Mouse (Mus musculus) stomach, embryonic 16.5 days (tissue): ENCODE measurements around the gene Jmjd1c. TPM values are rescaled to one million over a fixed set of nuclear protein-coding genes. Genes with fewer than 3 reads are reported as not detected.

Experiments
- ATAC-seq: fragments of 200-750 bp; cut with Nextera tagmentation; 2 replicates; pipeline ENCODE4 v1.8.0; 2017; ENCODE audit warnings: moderate number of reproducible peaks, moderate TSS enrichment; ENCODE audit not compliant: insufficient read depth, low FRiP score
- H3K27ac ChIP-seq: fragments of 300-500 bp; sonication (generic); 2 replicates; pipeline ENCODE4 v1.5.1; 2014; ENCODE audit warnings: low read length
- H3K27me3 ChIP-seq: fragments of 300-500 bp; sonication (generic); 2 replicates; pipeline ENCODE4 v1.6.1; 2014; ENCODE audit warnings: low read length, control low read depth, mixed read lengths; ENCODE audit not compliant: control insufficient read depth, insufficient read depth
- H3K36me3 ChIP-seq: fragments of 300-500 bp; sonication (generic); 2 replicates; pipeline ENCODE4 v1.6.1; 2014; ENCODE audit warnings: low read length; ENCODE audit not compliant: control insufficient read depth, insufficient read depth
- H3K4me1 ChIP-seq: fragments of 300-500 bp; sonication (generic); 2 replicates; pipeline ENCODE4 v1.6.1; 2014; ENCODE audit warnings: low read length, control low read depth, mixed read lengths; ENCODE audit not compliant: control insufficient read depth, insufficient read depth
- H3K4me2 ChIP-seq: fragments of 300-500 bp; sonication (generic); 2 replicates; pipeline ENCODE4 v1.6.1; 2014; ENCODE audit warnings: low read depth, low read length, mixed read lengths
- H3K4me3 ChIP-seq: fragments of 300-500 bp; sonication (generic); replicated peaks from 2 replicates; pipeline ENCODE4 v1.5.1; 2014; ENCODE audit warnings: mild to moderate bottlenecking, low read length
- H3K9ac ChIP-seq: fragments of 300-500 bp; sonication (generic); 2 replicates; pipeline ENCODE4 v1.6.1; 2014; ENCODE audit warnings: low read length
- H3K9me3 ChIP-seq: fragments of 300-500 bp; sonication (generic); replicated peaks from 2 replicates; pipeline ENCODE4 v1.6.1; 2016; ENCODE audit warnings: low read length, control low read depth; ENCODE audit not compliant: control insufficient read depth
- WGBS: fragments of 180-500 bp; shearing (Covaris S2); extraction: QIAGEN DNeasy Blood & Tissue Kit; methylation state at CpG from one replicate; pipeline ENCODE4 v1.1.7; 2014; 5-methylcytosine and 5-hydroxymethylcytosine counted together
- polyA plus RNA-seq: library from polyadenylated mRNA; unstranded; fragments of >200 nt; fragmentation: Nextera tagmentation; extraction: Ambion mirVana; gene quantifications from 2 replicates; pipeline ENCODE4 v1.2.1, GENCODE M21; 2015

The Jmjd1c gene
- polyA plus RNA-seq, 1 experiment from 2014 or later: 30.3 TPM

GRCm38 (mm10) chr10:67216872-67217271 is 120.9 kb downstream of the Jmjd1c start:
- no peaks in the 10 kb centered on the region for H3K4me1 ChIP-seq
- H3K27me3 ChIP-seq: no peaks in the 10 kb centered on the region
- no peak for ATAC-seq
- WGBS: 84% methylated on average over 3 of the region's 3 CpGs
- no peak overlapping the region for H3K27ac ChIP-seq
- no peak overlapping the region for H3K4me3 ChIP-seq
- no peak overlapping the region for H3K4me2 ChIP-seq
- H3K9ac ChIP-seq: no peak overlapping the region
- no peaks in the 10 kb centered on the region for H3K9me3 ChIP-seq
- peaks cover 19% of the 10 kb centered on the region; the same call in 1 of the 2 replicates for H3K36me3 ChIP-seq

DNA sequence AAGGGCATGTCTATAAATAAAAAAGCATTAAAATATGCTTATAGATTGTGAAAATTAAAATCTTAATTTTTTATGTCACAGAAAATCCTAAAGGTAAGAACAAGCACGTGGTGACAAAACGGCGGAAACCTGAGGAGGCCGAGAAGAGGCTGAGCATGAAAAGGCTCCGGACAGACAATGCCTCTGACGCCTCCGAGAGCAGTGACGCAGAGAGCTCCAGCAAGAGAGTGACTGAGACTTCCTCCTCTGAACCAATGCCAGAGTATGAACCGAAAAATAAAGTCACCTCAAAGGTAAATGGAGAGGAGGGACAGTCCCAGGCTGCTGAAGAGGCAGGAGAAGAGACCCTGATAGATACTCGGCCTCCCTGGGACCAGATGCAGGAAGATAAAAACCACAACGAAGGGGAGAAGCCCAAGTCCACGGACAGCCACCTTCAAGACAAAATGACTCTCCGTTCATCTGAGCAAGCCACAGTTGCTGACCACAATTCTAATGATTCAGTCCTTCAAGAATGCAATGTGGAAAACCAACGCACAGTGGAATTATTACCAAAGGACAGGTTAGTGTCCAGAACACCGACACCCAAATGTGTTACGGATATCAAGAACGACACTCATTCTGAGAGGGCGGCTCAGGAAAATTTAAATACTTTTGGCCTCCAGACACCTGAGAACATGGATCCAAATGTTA is 123.1 kb downstream of the Jmjd1c start:
- no peaks in the 10 kb centered on the region for H3K9me3 ChIP-seq
- H3K27me3 ChIP-seq: no peaks in the 10 kb centered on the region
- WGBS: 93% methylated on average over 18 of the region's 18 CpGs
- H3K9ac ChIP-seq: no peak overlapping the region
- no peak for ATAC-seq
- peaks cover 22% of the 10 kb centered on the region; the same call in 1 of the 2 replicates for H3K36me3 ChIP-seq
- H3K4me2 ChIP-seq: no peak overlapping the region
- H3K4me1 ChIP-seq: no peaks in the 10 kb centered on the region
- H3K27ac ChIP-seq: no peak overlapping the region
- no peak overlapping the region for H3K4me3 ChIP-seq

- Histone ChIP-seq H3K9ac (no peak overlapping the region), H3K9me3 (no peaks in the 10 kb centered on the region), H3K27ac (no peak overlapping the region), H3K27me3 (no peaks in the 10 kb centered on the region), H3K4me1 (no peaks in the 10 kb centered on the region), H3K36me3 (peaks cover 28% of the 10 kb centered on the region; the same call in 1 of the 2 replicates), H3K4me3 (no peak overlapping the region), H3K4me2 (no peak overlapping the region)
- 79% methylated on average over 4 of the region's 4 CpGs for WGBS
- ATAC-seq: no peak
Measured at GRCm38 (mm10) chr10:67220251-67220650, 124.3 kb downstream of the Jmjd1c start.

DNA sequence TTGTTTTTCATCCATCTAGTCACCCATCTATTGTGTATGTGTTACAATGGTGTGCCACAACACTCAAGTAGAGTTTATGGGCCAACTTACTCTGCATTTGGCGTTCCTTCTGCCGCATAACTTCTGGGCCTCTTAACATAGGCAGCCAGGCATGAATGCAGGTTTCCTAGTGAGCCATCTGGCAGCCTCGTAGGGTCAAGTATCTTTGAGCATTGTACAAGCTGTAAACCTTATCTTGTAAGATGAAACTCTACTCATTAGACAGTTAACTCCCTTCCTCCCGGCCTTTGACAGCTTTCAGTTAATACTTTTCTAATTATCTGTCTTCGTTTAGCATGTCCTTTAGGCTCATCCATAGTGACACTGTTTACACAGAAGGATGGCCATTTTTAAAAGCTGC is 125.4 kb downstream of the Jmjd1c start:
- 62% methylated on average over 5 of the region's 5 CpGs for WGBS
- no peak overlapping the region for H3K9ac ChIP-seq
- no peaks in the 10 kb centered on the region for H3K27me3 ChIP-seq
- no peaks in the 10 kb centered on the region for H3K9me3 ChIP-seq
- no peak overlapping the region for H3K27ac ChIP-seq
- no peak overlapping the region for H3K4me2 ChIP-seq
- ATAC-seq: no peak
- no peak overlapping the region for H3K4me3 ChIP-seq
- peaks cover 38% of the 10 kb centered on the region; the same call in 1 of the 2 replicates for H3K36me3 ChIP-seq
- peaks cover 7% of the 10 kb centered on the region; the same call in 1 of the 2 replicates for H3K4me1 ChIP-seq

GRCm38 (mm10) chr10:67223942-67224341 is 128.0 kb downstream of the Jmjd1c start:
- Histone ChIP-seq H3K9ac (no peak overlapping the region), H3K27me3 (no peaks in the 10 kb centered on the region), H3K36me3 (peaks cover 34% of the 10 kb centered on the region; the same call in 1 of the 2 replicates), H3K4me3 (no peak overlapping the region), H3K9me3 (no peaks in the 10 kb centered on the region), H3K27ac (no peak overlapping the region), H3K4me1 (peaks cover 11% of the 10 kb centered on the region; the same call in 1 of the 2 replicates), H3K4me2 (no peak overlapping the region)
- ATAC-seq: no peak
- whole genome bisulfite sequencing: 63% methylated on average over 3 of the region's 4 CpGs

GRCm38 (mm10) chr10:67225528-67225927 is 129.6 kb downstream of the Jmjd1c start:
- no peak overlapping the region for H3K4me2 ChIP-seq
- no peak overlapping the region for H3K4me3 ChIP-seq
- H3K4me1 ChIP-seq: peaks cover 11% of the 10 kb centered on the region; the same call in 1 of the 2 replicates
- H3K27ac ChIP-seq: peak overlapping the region; percentile 66; the same call in 1 of the 2 replicates
- 0 out of 2 replicates have a peak, but pooled peaks cover 22% of the 10 kb centered on the region for H3K36me3 ChIP-seq
- H3K9me3 ChIP-seq: no peaks in the 10 kb centered on the region
- ATAC-seq: no peak
- H3K27me3 ChIP-seq: no peaks in the 10 kb centered on the region
- H3K9ac ChIP-seq: no peak overlapping the region
- 84% methylated on average over 6 of the region's 6 CpGs for WGBS

- no peak overlapping the region for H3K4me2 ChIP-seq
- H3K9me3 ChIP-seq: no peaks in the 10 kb centered on the region
- H3K27me3 ChIP-seq: no peaks in the 10 kb centered on the region
- 0 out of 2 replicates have a peak, but pooled peaks cover 22% of the 10 kb centered on the region for H3K36me3 ChIP-seq
- no peak overlapping the region for H3K4me3 ChIP-seq
- no peak for ATAC-seq
- peaks cover 11% of the 10 kb centered on the region; the same call in 1 of the 2 replicates for H3K4me1 ChIP-seq
- whole genome bisulfite sequencing: 63% methylated on average over 7 of the region's 7 CpGs
- H3K27ac ChIP-seq: peak overlapping the region; percentile 66
- H3K9ac ChIP-seq: no peak overlapping the region
Measured at GRCm38 (mm10) chr10:67226109-67226508, 130.2 kb downstream of the Jmjd1c start.

- H3K4me3 ChIP-seq: no peak overlapping the region
- no peaks in the 10 kb centered on the region for H3K27me3 ChIP-seq
- H3K36me3 ChIP-seq: 0 out of 2 replicates have a peak, but pooled peaks cover 22% of the 10 kb centered on the region
- peak overlapping the region; percentile 21; the same call in 1 of the 2 replicates for H3K4me2 ChIP-seq
- H3K9me3 ChIP-seq: no peaks in the 10 kb centered on the region
- H3K4me1 ChIP-seq: peaks cover 11% of the 10 kb centered on the region; the same call in 1 of the 2 replicates
- 64% methylated on average over 14 of the region's 14 CpGs for WGBS
- no peak for ATAC-seq
- peak overlapping the region; percentile 66 for H3K27ac ChIP-seq
- no peak overlapping the region for H3K9ac ChIP-seq
Measured at GRCm38 (mm10) chr10:67226543-67226942, 130.6 kb downstream of the Jmjd1c start.

GRCm38 (mm10) chr10:67230439-67230838 is 134.5 kb downstream of the Jmjd1c start:
- Histone ChIP-seq H3K4me1 (peaks cover 11% of the 10 kb centered on the region; the same call in 1 of the 2 replicates), H3K27ac (no peak overlapping the region), H3K36me3 (0 out of 2 replicates have a peak, but pooled peaks cover 29% of the 10 kb centered on the region), H3K9me3 (no peaks in the 10 kb centered on the region), H3K4me3 (no peak overlapping the region), H3K4me2 (no peak overlapping the region), H3K9ac (no peak overlapping the region), H3K27me3 (no peaks in the 10 kb centered on the region)
- 77% methylated on average over 6 of the region's 6 CpGs for WGBS
- ATAC-seq: no peak
